Mouse (Mus musculus) midbrain, embryonic 15.5 days (tissue): Measurements from ENCODE around the gene Tent4a. TPM values are rescaled to one million over a fixed set of nuclear protein-coding genes. Genes with fewer than 3 reads are reported as not detected.
A peak's percentile ranks its signal among the peaks of the same experiment; 100 is the strongest.
"Not testable (repeated sequence)": the region's sequence is repeated elsewhere in the genome, so short reads cannot be mapped to it uniquely, and the experiment has no call there.

Experiments
- ATAC-seq: fragments of 200-750 bp; cut with Nextera tagmentation; replicated peaks from 2 replicates; pipeline ENCODE4 v1.8.0; 2017; ENCODE audit warnings: moderate TSS enrichment
- H3K27ac ChIP-seq: fragments of 300-500 bp; sonication (generic); 2 replicates; pipeline ENCODE4 v1.5.1; 2015; ENCODE audit warnings: mild to moderate bottlenecking, inconsistent platforms
- H3K27me3 ChIP-seq: fragments of 300-500 bp; sonication (generic); replicated peaks from 2 replicates; pipeline ENCODE4 v1.6.1; 2015; ENCODE audit warnings: inconsistent platforms
- H3K36me3 ChIP-seq: fragments of 300-500 bp; sonication (generic); replicated peaks from 2 replicates; pipeline ENCODE4 v1.6.1; 2015; ENCODE audit warnings: inconsistent platforms
- H3K4me1 ChIP-seq: fragments of 300-500 bp; sonication (generic); 2 replicates; pipeline ENCODE4 v1.6.1; 2015; ENCODE audit warnings: inconsistent platforms
- H3K4me2 ChIP-seq: fragments of 300-500 bp; sonication (generic); 2 replicates; pipeline ENCODE4 v1.6.1; 2015; ENCODE audit warnings: inconsistent platforms, mild to moderate bottlenecking, moderate library complexity
- H3K4me3 ChIP-seq: fragments of 300-500 bp; sonication (generic); 2 replicates; pipeline ENCODE4 v1.5.1; 2015; ENCODE audit warnings: mild to moderate bottlenecking, inconsistent platforms
- H3K9ac ChIP-seq: fragments of 300-500 bp; sonication (generic); 2 replicates; pipeline ENCODE4 v1.6.1; 2015; ENCODE audit warnings: mild to moderate bottlenecking, inconsistent platforms
- H3K9me3 ChIP-seq: fragments of 300-500 bp; sonication (generic); 2 replicates; pipeline ENCODE4 v1.6.1; 2016; ENCODE audit warnings: inconsistent platforms
- WGBS: fragments of 180-500 bp; shearing (Covaris S2); methylation state at CpG from one replicate; pipeline ENCODE4 v1.1.7; 2015; ENCODE audit warnings: mixed read lengths; 5-methylcytosine and 5-hydroxymethylcytosine counted together
- polyA plus RNA-seq: library from polyadenylated mRNA; unstranded; fragments of >200 nt; fragmentation: Nextera tagmentation; extraction: Ambion mirVana; gene quantifications from 2 replicates; pipeline ENCODE4 v1.2.1, GENCODE M21; 2015

Tent4a gene
- polyA plus RNA-seq: 7.2 and 7.6 TPM in 2 replicates

DNA sequence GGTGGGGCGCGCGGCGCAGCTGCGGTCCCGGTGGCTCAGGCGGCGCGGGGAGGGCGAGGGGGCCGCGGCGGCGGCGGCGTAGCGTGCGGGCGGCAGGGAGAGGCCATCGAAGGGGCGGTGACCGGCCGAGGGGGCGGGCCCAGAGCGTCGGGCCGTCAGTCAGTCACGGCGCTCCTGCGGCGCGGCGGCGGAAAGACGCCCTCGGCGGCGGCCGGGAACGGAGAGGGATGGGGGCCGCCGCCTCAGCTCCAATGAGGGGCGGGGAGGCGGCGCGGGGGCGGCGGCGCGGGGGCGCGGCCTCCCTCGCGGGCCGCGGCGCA lies at the start of gene Tent4a:
TSS of gene Tent4a (minus strand) at position 284 of the 320 bp plus-strand sequence.
- Histone ChIP-seq H3K9me3 (no peaks in the 10 kb centered on the region), H3K4me1 (peaks cover 50% of the 10 kb centered on the region), H3K36me3 (no peaks in the 10 kb centered on the region), H3K27ac (peak within 1 kb of the TSS; percentile 96), H3K27me3 (no peaks in the 10 kb centered on the region), H3K4me2 (peak within 1 kb of the TSS; percentile 90), H3K4me3 (peak within 1 kb of the TSS; percentile 82), H3K9ac (peak within 1 kb of the TSS; percentile 79)
- peak; percentile 81 for ATAC-seq
- WGBS: 0% methylated on average over 25 of the region's 57 CpGs

DNA sequence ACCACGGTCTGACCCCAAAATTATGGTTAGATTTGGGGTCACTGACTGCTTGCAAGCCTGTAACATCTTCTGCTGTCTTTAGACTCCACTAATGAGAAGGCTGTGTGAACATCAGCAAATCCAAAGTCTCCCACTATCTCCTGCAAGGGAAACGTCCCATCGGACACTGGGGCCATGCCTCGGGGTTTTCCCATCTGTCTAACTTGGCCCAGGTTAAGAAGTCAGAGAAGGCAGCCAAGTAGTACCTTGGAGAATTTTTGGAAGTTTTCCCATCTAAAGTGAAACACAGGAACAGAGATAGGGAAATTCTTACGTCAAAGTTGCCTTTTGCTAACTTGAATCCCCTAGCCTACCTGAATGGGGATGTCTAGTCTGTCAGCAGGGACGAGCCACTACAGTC lies 49.2 kb upstream of the Tent4a start:
- ATAC-seq: no peak
- WGBS: 94% methylated on average over 6 of the region's 6 CpGs
- no peaks in the 10 kb centered on the region for H3K27me3 ChIP-seq
- no peaks in the 10 kb centered on the region for H3K36me3 ChIP-seq
- no peak overlapping the region for H3K4me2 ChIP-seq
- no peak overlapping the region for H3K9ac ChIP-seq
- H3K4me1 ChIP-seq: no peaks in the 10 kb centered on the region
- no peaks in the 10 kb centered on the region for H3K9me3 ChIP-seq
- no peak overlapping the region for H3K27ac ChIP-seq
- no peak overlapping the region for H3K4me3 ChIP-seq

DNA sequence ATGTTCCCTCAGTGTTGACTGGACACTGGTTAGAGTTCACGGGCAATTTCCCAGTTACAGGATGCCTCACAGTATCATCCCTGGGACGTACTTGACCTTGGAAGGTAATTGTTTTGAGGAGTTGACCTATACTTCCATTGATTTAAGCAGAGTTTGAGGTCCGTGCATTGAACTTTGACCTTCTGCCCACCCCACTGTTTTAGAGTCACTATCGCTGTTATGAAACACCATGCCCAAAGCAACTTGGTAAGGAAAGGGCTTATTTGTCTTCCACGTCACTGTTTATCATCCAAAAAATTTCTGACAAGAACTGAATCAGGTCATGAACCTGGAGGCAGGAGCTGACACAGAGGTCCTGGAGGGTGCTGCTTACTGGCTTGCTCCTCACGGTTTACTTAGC lies 48.0 kb upstream of the Tent4a start:
- H3K9ac ChIP-seq: no peak overlapping the region
- no peaks in the 10 kb centered on the region for H3K4me1 ChIP-seq
- no peak overlapping the region for H3K27ac ChIP-seq
- WGBS: 91% methylated on average over 6 of the region's 6 CpGs
- H3K9me3 ChIP-seq: no peaks in the 10 kb centered on the region
- ATAC-seq: no peak
- H3K4me3 ChIP-seq: no peak overlapping the region
- H3K36me3 ChIP-seq: no peaks in the 10 kb centered on the region
- H3K27me3 ChIP-seq: no peaks in the 10 kb centered on the region
- H3K4me2 ChIP-seq: no peak overlapping the region

DNA sequence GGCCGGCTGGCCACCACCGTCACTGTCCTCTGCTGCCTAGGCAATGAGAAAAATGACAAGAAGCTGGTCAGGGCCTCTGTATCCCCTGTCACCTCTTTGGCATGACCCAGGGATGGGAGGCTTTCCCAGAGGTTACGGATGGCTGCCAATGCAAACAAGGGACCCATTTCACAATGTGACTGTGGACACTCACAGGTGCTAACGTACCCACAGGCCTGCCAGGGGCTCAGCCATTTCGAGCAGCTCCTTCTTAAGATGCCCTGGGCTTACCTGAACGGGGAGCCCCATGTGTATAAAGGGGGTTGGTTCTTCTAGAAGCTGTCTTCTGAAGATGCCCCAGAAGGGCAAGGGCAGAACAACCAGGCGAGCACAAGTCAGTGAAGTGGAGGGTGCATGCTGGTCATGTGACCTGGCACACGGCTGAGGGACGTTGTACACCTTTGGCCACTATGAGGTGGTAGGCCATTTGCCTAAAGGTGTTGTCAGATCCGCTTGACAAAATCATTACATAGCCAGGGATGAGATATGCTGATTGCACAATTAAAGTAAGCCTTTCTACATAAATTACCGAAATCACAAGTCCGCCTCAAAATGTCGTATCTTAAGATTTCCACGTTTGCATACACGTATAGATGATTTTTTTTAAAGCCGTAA lies 42.9 kb upstream of the Tent4a start:
- 94% methylated on average over 16 of the region's 16 CpGs for WGBS
- H3K9ac ChIP-seq: no peak overlapping the region
- no peak overlapping the region for H3K4me3 ChIP-seq
- no peaks in the 10 kb centered on the region for H3K36me3 ChIP-seq
- H3K27ac ChIP-seq: no peak overlapping the region
- no peak overlapping the region for H3K4me2 ChIP-seq
- H3K9me3 ChIP-seq: no peaks in the 10 kb centered on the region
- no peaks in the 10 kb centered on the region for H3K27me3 ChIP-seq
- ATAC-seq: no peak
- H3K4me1 ChIP-seq: no peaks in the 10 kb centered on the region

DNA sequence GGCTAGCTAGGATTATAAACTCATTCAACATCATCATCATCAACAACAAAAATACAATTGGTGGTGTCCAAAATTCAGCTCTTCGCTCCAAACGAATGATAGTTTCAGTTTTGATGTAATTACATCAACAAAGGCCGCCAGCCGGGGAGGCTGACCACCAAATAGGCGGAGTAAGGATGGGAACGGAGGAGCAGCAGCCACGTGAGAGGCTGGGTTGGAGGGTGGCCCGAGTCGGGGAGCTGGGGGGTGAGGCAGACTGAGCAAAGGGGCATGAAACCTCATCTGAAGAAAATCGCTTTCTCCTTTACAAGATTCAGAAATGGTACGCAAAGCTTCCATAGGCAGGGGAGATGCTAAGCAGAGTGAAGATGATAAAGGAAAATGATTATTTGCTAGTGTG lies 42.3 kb upstream of the Tent4a start:
- Histone ChIP-seq H3K36me3 (no peaks in the 10 kb centered on the region), H3K4me3 (no peak overlapping the region), H3K4me2 (no peak overlapping the region), H3K27me3 (no peaks in the 10 kb centered on the region), H3K27ac (no peak overlapping the region), H3K9me3 (no peaks in the 10 kb centered on the region), H3K9ac (no peak overlapping the region), H3K4me1 (no peaks in the 10 kb centered on the region)
- 70% methylated on average over 11 of the region's 11 CpGs for WGBS
- ATAC-seq: no peak

DNA sequence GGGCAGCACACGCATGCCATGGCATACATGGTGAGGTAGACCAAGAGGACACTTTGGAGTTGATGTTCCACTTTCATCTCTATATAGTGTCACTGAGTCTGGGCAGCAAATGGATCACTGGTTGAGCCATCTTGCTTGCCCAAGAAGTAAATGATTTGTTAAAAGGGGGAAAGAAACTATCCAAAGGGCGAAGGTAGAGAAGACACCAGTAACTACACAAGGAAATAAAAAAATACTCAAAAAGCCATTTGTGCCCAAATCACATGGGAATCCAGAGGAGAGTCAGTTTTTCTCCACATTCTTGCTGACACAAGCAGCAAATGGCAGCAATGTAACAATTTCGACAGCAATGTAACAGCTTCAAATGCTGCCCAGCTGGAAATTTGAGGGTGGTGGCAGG lies 38.2 kb upstream of the Tent4a start:
- 96% methylated on average over 3 of the region's 3 CpGs for WGBS
- H3K36me3 ChIP-seq: no peaks in the 10 kb centered on the region
- no peaks in the 10 kb centered on the region for H3K9me3 ChIP-seq
- no peak overlapping the region for H3K4me2 ChIP-seq
- no peaks in the 10 kb centered on the region for H3K27me3 ChIP-seq
- H3K27ac ChIP-seq: no peak overlapping the region
- H3K4me1 ChIP-seq: no peaks in the 10 kb centered on the region
- H3K9ac ChIP-seq: no peak overlapping the region
- ATAC-seq: no peak
- H3K4me3 ChIP-seq: no peak overlapping the region

DNA sequence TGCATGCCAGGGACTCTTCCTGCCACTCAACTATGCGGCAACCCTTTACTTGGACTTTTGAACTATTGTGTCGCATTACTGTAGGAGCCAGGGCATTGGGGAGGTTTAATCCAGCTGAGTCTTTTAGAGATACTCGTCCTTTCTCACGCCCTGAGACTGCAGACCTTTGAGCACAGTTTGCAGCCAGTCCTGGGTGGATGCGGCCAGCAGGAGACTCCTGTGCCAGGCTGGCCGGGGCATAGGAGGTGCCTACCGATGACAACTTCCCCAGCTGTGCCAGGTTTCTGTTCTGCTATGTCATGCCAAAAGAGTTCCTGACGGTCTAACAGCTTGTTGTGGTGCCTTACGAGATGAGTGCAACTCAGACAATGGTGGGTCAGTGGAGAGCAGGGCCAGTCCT lies 34.8 kb upstream of the Tent4a start:
- no peak for ATAC-seq
- no peak overlapping the region for H3K4me3 ChIP-seq
- WGBS: 86% methylated on average over 9 of the region's 9 CpGs
- H3K4me1 ChIP-seq: no peaks in the 10 kb centered on the region
- no peaks in the 10 kb centered on the region for H3K9me3 ChIP-seq
- no peaks in the 10 kb centered on the region for H3K27me3 ChIP-seq
- no peak overlapping the region for H3K4me2 ChIP-seq
- no peak overlapping the region for H3K27ac ChIP-seq
- no peaks in the 10 kb centered on the region for H3K36me3 ChIP-seq
- no peak overlapping the region for H3K9ac ChIP-seq

DNA sequence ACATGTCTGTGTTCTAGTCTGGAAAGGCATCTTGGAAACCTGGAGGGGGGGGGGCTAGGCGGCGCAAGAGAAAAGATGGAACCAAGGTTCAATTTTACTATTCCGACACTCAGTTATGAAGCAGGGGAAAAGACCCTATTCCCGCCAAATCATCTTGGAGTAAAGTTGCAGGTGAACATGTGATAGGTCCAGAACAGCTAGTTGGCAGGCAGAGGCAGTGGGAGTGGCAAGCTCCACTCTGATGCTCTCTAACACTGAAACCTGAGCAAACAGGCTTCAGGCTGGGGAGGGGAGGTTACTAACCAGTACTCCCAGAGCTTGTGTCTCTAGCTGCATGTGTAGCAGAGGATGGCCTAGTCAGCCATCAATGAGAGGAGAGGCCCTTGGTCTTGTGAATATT lies 31.0 kb upstream of the Tent4a start:
- H3K4me3 ChIP-seq, H3K4me1 ChIP-seq: not testable (repeated sequence)

DNA sequence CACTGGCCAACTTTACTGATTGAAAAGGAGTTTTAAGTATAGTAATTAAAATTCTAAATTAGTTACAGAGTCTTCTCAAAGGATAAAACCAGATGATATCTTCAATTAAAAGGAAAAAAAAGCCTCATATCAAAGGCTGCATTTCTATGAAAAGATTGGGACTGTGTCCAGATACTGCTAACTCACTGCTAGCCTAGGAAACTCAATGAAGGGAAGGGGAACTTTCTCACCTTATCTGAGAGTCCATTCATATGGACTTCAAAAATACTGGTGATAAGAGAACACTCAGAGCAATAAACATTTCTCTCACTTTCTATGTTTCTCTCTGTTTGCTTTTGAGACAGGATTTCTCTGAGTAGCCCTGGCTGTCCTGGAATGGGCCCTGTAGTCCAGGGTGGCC lies 30.2 kb upstream of the Tent4a start:
- no peaks in the 10 kb centered on the region for H3K36me3 ChIP-seq
- no peaks in the 10 kb centered on the region for H3K9me3 ChIP-seq
- H3K4me3 ChIP-seq: no peak overlapping the region
- H3K4me1 ChIP-seq: peaks cover 4% of the 10 kb centered on the region
- H3K27me3 ChIP-seq: no peaks in the 10 kb centered on the region
- ATAC-seq: no peak
- H3K9ac ChIP-seq: no peak overlapping the region
- H3K27ac ChIP-seq: no peak overlapping the region
- no peak overlapping the region for H3K4me2 ChIP-seq

More for the DNA sequence above, 31.0 kb upstream of the Tent4a start:
- H3K27me3 ChIP-seq, H3K9me3 ChIP-seq, ATAC-seq, H3K9ac ChIP-seq, H3K4me2 ChIP-seq, H3K36me3 ChIP-seq, H3K27ac ChIP-seq: not testable (repeated sequence)
- 85% methylated on average over 4 of the region's 4 CpGs for WGBS

DNA sequence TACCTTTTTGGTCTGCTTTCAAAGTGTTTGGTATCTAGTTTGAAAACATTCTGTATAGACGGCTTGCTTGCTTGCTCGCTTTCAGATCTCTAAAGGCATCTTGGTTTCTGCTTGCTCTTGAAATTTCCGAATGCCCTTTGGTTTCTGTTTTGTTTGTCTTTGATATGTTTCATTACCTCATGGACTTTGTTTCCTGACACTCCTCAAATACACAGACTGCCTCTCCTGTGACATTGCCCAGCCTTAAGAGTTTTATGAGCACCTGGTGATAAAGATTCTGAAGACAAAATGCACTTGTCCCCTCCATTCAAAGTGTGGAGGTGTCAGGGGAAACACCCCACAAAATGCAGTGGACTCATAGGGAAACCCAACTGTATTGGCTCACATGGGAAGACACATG lies 29.5 kb upstream of the Tent4a start:
- H3K4me3 ChIP-seq: no peak overlapping the region
- WGBS: 83% methylated on average over 3 of the region's 3 CpGs
- no peaks in the 10 kb centered on the region for H3K9me3 ChIP-seq
- H3K36me3 ChIP-seq: no peaks in the 10 kb centered on the region
- H3K9ac ChIP-seq: no peak overlapping the region
- peaks cover 10% of the 10 kb centered on the region for H3K4me1 ChIP-seq
- no peak overlapping the region for H3K27ac ChIP-seq
- H3K4me2 ChIP-seq: no peak overlapping the region
- no peak for ATAC-seq
- H3K27me3 ChIP-seq: no peaks in the 10 kb centered on the region

DNA sequence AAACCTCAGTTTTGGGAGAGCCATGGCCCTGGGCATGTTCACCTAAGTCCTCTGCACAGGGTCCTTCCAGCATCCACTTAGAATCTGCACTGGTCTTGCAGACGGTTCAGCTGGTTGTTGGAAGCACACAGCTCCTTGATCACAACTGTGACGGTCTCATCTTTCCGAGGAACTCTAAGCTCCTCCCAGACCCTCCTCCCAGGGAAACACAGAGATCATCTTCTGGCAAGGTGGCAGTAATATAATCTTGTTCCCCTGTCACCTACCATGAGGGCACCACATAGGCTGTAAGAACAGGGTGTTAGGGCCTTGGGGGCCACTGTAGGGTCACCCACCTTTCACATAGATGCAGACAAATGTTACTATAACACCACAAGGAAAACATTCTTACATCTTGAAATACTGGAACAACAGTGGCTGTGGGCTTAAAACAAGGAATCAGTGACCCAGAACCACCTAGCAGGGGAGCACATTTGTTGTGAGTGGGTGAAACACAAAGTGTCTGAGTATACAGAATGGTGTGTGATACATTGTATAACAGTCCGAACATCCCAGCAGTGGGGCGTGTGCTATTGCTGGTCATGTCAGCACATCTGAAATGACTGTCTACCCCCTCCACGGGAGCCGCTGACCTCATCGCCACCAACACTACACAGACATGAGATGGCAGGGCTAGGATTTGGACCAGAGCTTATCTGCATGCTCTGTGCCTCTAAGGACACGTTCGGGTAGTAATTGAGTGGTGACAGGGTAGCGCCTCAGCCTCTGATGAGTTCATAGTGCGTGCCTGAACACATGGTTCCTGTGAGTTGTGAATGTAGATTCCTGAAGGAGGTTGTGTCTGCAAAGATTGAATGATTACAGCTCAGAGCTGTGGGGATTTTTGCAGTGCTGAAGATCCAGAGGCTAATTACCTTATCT lies 28.5 kb upstream of the Tent4a start:
- 67% methylated on average over 12 of the region's 12 CpGs for whole genome bisulfite sequencing
- H3K27ac ChIP-seq: no peak overlapping the region
- no peak overlapping the region for H3K9ac ChIP-seq
- H3K4me3 ChIP-seq: no peak overlapping the region
- peaks cover 10% of the 10 kb centered on the region for H3K4me1 ChIP-seq
- no peaks in the 10 kb centered on the region for H3K27me3 ChIP-seq
- H3K9me3 ChIP-seq: no peaks in the 10 kb centered on the region
- H3K36me3 ChIP-seq: no peaks in the 10 kb centered on the region
- no peak overlapping the region for H3K4me2 ChIP-seq
- no peak for ATAC-seq

DNA sequence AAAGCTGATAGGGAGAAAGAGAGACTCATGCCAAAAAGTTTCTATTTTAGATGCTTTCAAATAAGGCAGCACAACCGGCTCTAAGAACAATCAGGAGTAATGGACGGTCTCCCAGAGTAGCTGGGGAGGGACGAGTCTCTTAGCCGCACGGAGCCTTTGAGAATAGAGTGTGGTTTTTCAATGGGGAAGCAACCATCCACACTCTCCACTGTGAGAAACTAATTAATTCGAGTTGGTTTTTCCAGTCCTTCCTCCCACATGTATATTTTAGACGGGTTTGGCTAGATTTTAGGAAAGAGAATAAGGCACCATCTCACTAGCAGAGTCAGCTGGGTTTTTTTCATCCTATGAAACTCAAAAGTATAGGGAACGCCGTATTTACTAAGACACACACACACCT lies 27.6 kb upstream of the Tent4a start:
- H3K27ac ChIP-seq: no peak overlapping the region
- H3K4me3 ChIP-seq: no peak overlapping the region
- H3K36me3 ChIP-seq: no peaks in the 10 kb centered on the region
- ATAC-seq: no peak
- H3K4me1 ChIP-seq: peaks cover 10% of the 10 kb centered on the region
- H3K9me3 ChIP-seq: no peaks in the 10 kb centered on the region
- WGBS: 79% methylated on average over 9 of the region's 9 CpGs
- no peak overlapping the region for H3K9ac ChIP-seq
- no peaks in the 10 kb centered on the region for H3K27me3 ChIP-seq
- H3K4me2 ChIP-seq: no peak overlapping the region
